Mouse (Mus musculus): ENCODE measurements at regions not wholly inside any gene's neighbourhood (a gene's known extent, or its start where the extent isn't known, plus 50 kb on each side); places are given as distances from the start of the nearest gene placed in this dataset.

GRCm38 (mm10) chr16:68017672-68018071 lies 397.0 kb upstream of the Cadm2 start:
- DNase-seq = no peak

- no peak for DNase-seq
Observed at GRCm38 (mm10) chr16:67989671-67990070, 369.0 kb upstream of the Cadm2 start.

- no peak for DNase-seq
Observed at GRCm38 (mm10) chr16:67976565-67976964, 355.9 kb upstream of the Cadm2 start.

- no peak for DNase-seq
Observed at GRCm38 (mm10) chr16:67968311-67969145, 347.8 kb upstream of the Cadm2 start.

- no peak for DNase-seq
Observed at GRCm38 (mm10) chr16:67949112-67949511, 328.4 kb upstream of the Cadm2 start.

GRCm38 (mm10) chr16:67944406-67944805 lies 323.7 kb upstream of the Cadm2 start:
- no peak for DNase-seq

GRCm38 (mm10) chr16:67919175-67919574 lies 298.5 kb upstream of the Cadm2 start:
- DNase-seq = no peak

GRCm38 (mm10) chr16:67871304-67872022 lies 250.8 kb upstream of the Cadm2 start:
- DNase-seq = no peak

- DNase-seq = no peak
Observed at GRCm38 (mm10) chr16:67850201-67850600, 229.5 kb upstream of the Cadm2 start.

- DNase-seq = no peak
Observed at GRCm38 (mm10) chr16:67844481-67844880, 223.8 kb upstream of the Cadm2 start.

GRCm38 (mm10) chr16:67797236-67797635 lies 176.5 kb upstream of the Cadm2 start:
- no peak for DNase-seq

- peak; percentile 22 for DNase-seq
Observed at GRCm38 (mm10) chr16:67776091-67776490, 155.4 kb upstream of the Cadm2 start.

- DNase-seq = no peak
Observed at GRCm38 (mm10) chr16:67769114-67769513, 148.4 kb upstream of the Cadm2 start.

- DNase-seq = no peak
Observed at GRCm38 (mm10) chr16:67735398-67735797, 114.7 kb upstream of the Cadm2 start.

- DNase-seq = no peak
Observed at GRCm38 (mm10) chr16:67698619-67699018, 77.9 kb upstream of the Cadm2 start.
